Mouse (Mus musculus) CH12.LX (cell line): ENCODE results near the gene Sh3tc1. TPM values are rescaled to one million over a fixed set of nuclear protein-coding genes. Genes with fewer than 3 reads are reported as not detected.

ENCODE experiments used
- DNase-seq: peaks from one replicate; pipeline ENCODE4 v3.0.0-alpha.2; 2013; ENCODE audit errors: extremely low read depth
- H3K27ac ChIP-seq: 2 replicates; pipeline ENCODE4 v1.5.1; 2012; ENCODE audit warnings: low read depth, mild to moderate bottlenecking, control low read depth, moderate library complexity; ENCODE audit not compliant: insufficient read depth
- H3K27me3 ChIP-seq: replicated peaks from 2 replicates; pipeline ENCODE3; 2012; ENCODE audit warnings: inconsistent platforms
- H3K36me3 ChIP-seq, 2 experiments: replicated peaks in 1 of 2; 2 replicates each; pipeline versions ENCODE3 to v1.6.1; 2012; ENCODE audit warnings: inconsistent platforms in 1 of 2, low read length in 1 of 2, mild to moderate bottlenecking in 1 of 2, mixed read lengths in 1 of 2, moderate library complexity in 1 of 2; ENCODE audit not compliant: control insufficient read depth in 1 of 2, insufficient read depth in 1 of 2
- H3K4me1 ChIP-seq, 2 experiments: 2 replicates each; pipeline ENCODE4 v1.6.1; 2012; ENCODE audit warnings: inconsistent platforms in 1 of 2, moderate library complexity in 1 of 2; ENCODE audit not compliant: insufficient read depth in 2 of 2, control insufficient read depth in 1 of 2
- H3K4me2 ChIP-seq: 2 replicates; pipeline ENCODE4 v1.6.1; 2012; ENCODE audit warnings: low read depth, mild to moderate bottlenecking, control low read depth; ENCODE audit not compliant: poor library complexity, insufficient read depth, severe bottlenecking
- H3K4me3 ChIP-seq, 3 experiments: fragments of 150-350 bp in 1 of 3; sonication (generic) in 1 of 3; replicated peaks in 1 of 3; 2 replicates each; pipeline versions ENCODE3 to v1.5.1; 2011 to 2012; ENCODE audit warnings: low read depth in 2 of 3, low read length in 2 of 3, mild to moderate bottlenecking in 2 of 3, moderate library complexity in 2 of 3, control low read depth in 1 of 3, improper control_type of control experiment in 1 of 3, inconsistent platforms in 1 of 3, mixed read lengths in 1 of 3; ENCODE audit not compliant: poor library complexity in 1 of 3
- H3K79me2 ChIP-seq: replicated peaks from 2 replicates; pipeline ENCODE4 v1.6.1; 2012; ENCODE audit warnings: mild to moderate bottlenecking, moderate library complexity; ENCODE audit not compliant: control insufficient read depth, poor library complexity, insufficient read depth, severe bottlenecking; ENCODE audit errors: extremely low read depth
- H3K9ac ChIP-seq: 2 replicates; pipeline ENCODE4 v1.6.1; 2012; ENCODE audit warnings: low read depth, mild to moderate bottlenecking, control low read depth, moderate library complexity; ENCODE audit not compliant: insufficient read depth
- H3K9me3 ChIP-seq: replicated peaks from 2 replicates; pipeline ENCODE3; 2012; ENCODE audit warnings: low read length, inconsistent platforms, mixed read lengths
- BHLHE40 ChIP-seq: IDR thresholded peaks from 2 replicates; pipeline ENCODE4 v1.6.1; 2011; ENCODE audit warnings: mild to moderate bottlenecking, low read depth, low read length, improper control_type of control experiment
- CHD1 ChIP-seq: IDR thresholded peaks from 2 replicates; pipeline ENCODE4 v1.6.1; 2012; ENCODE audit warnings: low read depth, low read length, improper control_type of control experiment, inconsistent platforms
- CHD2 ChIP-seq: IDR thresholded peaks from 2 replicates; pipeline ENCODE4 v1.6.1; 2011; ENCODE audit warnings: low read length, improper control_type of control experiment
- CTCF ChIP-seq, 2 experiments: IDR thresholded peaks in 1 of 2; conservative IDR thresholded peaks in 1 of 2; 2 replicates each; pipeline ENCODE4 v1.5.1; 2011 to 2012; ENCODE audit warnings: low read depth in 2 of 2, low read length in 2 of 2, improper control_type of control experiment in 1 of 2, inconsistent platforms in 1 of 2, mild to moderate bottlenecking in 1 of 2, moderate library complexity in 1 of 2
- E2F4 ChIP-seq: IDR thresholded peaks from 2 replicates; pipeline ENCODE4 v1.6.1; 2011; ENCODE audit warnings: low read depth, low read length, improper control_type of control experiment; ENCODE audit not compliant: insufficient replicate concordance
- EP300 ChIP-seq: IDR thresholded peaks from 2 replicates; pipeline ENCODE4 v1.6.1; 2011; ENCODE audit warnings: low read length, improper control_type of control experiment
- GABPA ChIP-seq: IDR thresholded peaks from 2 replicates; pipeline ENCODE4 v1.6.1; 2012; ENCODE audit warnings: low read depth, low read length, improper control_type of control experiment, inconsistent platforms; ENCODE audit not compliant: insufficient replicate concordance
- IRF4 ChIP-seq: IDR thresholded peaks from 2 replicates; pipeline ENCODE4 v1.6.1; 2014; ENCODE audit warnings: low read depth, mild to moderate bottlenecking, inconsistent platforms, low read length, improper control_type of control experiment
- JUN ChIP-seq: IDR thresholded peaks from 2 replicates; pipeline ENCODE4 v1.6.1; 2011; ENCODE audit warnings: low read depth, mild to moderate bottlenecking, low read length, improper control_type of control experiment, moderate library complexity; ENCODE audit not compliant: insufficient read depth
- JUND ChIP-seq: conservative IDR thresholded peaks from 2 replicates; pipeline ENCODE4 v1.6.1; 2011; ENCODE audit warnings: low read depth, low read length, improper control_type of control experiment
- KAT2A ChIP-seq: IDR thresholded peaks from 2 replicates; pipeline ENCODE4 v1.6.1; 2012; ENCODE audit warnings: low read length, improper control_type of control experiment, inconsistent platforms; ENCODE audit not compliant: insufficient replicate concordance
- MAFK ChIP-seq: IDR thresholded peaks from 2 replicates; pipeline ENCODE4 v1.6.1; 2011; ENCODE audit warnings: low read length, improper control_type of control experiment; ENCODE audit not compliant: insufficient replicate concordance
- MEF2A ChIP-seq: IDR thresholded peaks from 2 replicates; pipeline ENCODE4 v1.6.1; 2014; ENCODE audit warnings: low read depth, mild to moderate bottlenecking, inconsistent platforms, low read length, improper control_type of control experiment, borderline replicate concordance
- MXI1 ChIP-seq: IDR thresholded peaks from 2 replicates; pipeline ENCODE4 v1.6.1; 2011; ENCODE audit warnings: mild to moderate bottlenecking, low read depth, low read length, improper control_type of control experiment
- MYC ChIP-seq: IDR thresholded peaks from 2 replicates; pipeline ENCODE4 v1.6.1; 2011; ENCODE audit warnings: low read depth, mild to moderate bottlenecking, improper control_type of control experiment, low read length
- NELFE ChIP-seq: IDR thresholded peaks from 2 replicates; pipeline ENCODE4 v1.6.1; 2011; ENCODE audit warnings: low read depth, low read length, improper control_type of control experiment
- NRF1 ChIP-seq: IDR thresholded peaks from 2 replicates; pipeline ENCODE4 v1.6.1; 2014; ENCODE audit warnings: low read depth, mild to moderate bottlenecking, inconsistent platforms, low read length, improper control_type of control experiment, moderate library complexity
- PAX5 ChIP-seq: IDR thresholded peaks from 2 replicates; pipeline ENCODE4 v1.6.1; 2012; ENCODE audit warnings: low read length, inconsistent platforms, mixed read lengths
- POLR2A ChIP-seq: IDR thresholded peaks from 2 replicates; pipeline ENCODE4 v1.6.1; 2011; ENCODE audit warnings: low read depth, mild to moderate bottlenecking, improper control_type of control experiment, low read length
- RAD21 ChIP-seq: IDR thresholded peaks from 2 replicates; pipeline ENCODE4 v1.6.1; 2011; ENCODE audit warnings: low read depth, mild to moderate bottlenecking, low read length, improper control_type of control experiment, moderate library complexity
- RCOR1 ChIP-seq: conservative IDR thresholded peaks from 2 replicates; pipeline ENCODE4 v1.6.1; 2012; ENCODE audit warnings: low read depth, mild to moderate bottlenecking, inconsistent platforms, low read length, improper control_type of control experiment
- SIN3A ChIP-seq: IDR thresholded peaks from 2 replicates; pipeline ENCODE4 v1.6.1; 2012; ENCODE audit warnings: low read length, improper control_type of control experiment, inconsistent platforms
- SMC3 ChIP-seq: IDR thresholded peaks from 2 replicates; pipeline ENCODE4 v1.6.1; 2011; ENCODE audit warnings: low read depth, low read length, improper control_type of control experiment
- TCF12 ChIP-seq: IDR thresholded peaks from 2 replicates; pipeline ENCODE4 v1.6.1; 2014; ENCODE audit warnings: low read depth, mild to moderate bottlenecking, inconsistent platforms, low read length, improper control_type of control experiment
- UBTF ChIP-seq: IDR thresholded peaks from 2 replicates; pipeline ENCODE4 v1.6.1; 2012; ENCODE audit warnings: low read depth, mild to moderate bottlenecking, inconsistent platforms, low read length, improper control_type of control experiment, moderate library complexity
- USF1 ChIP-seq: IDR thresholded peaks from 2 replicates; pipeline ENCODE4 v1.6.1; 2014; ENCODE audit warnings: low read depth, mild to moderate bottlenecking, inconsistent platforms, low read length, improper control_type of control experiment
- USF2 ChIP-seq: conservative IDR thresholded peaks from 2 replicates; pipeline ENCODE4 v1.6.1; 2011; ENCODE audit warnings: low read depth, low read length, improper control_type of control experiment
- ZC3H11A ChIP-seq: IDR thresholded peaks from 2 replicates; pipeline ENCODE4 v1.6.1; 2012; ENCODE audit warnings: low read depth, mild to moderate bottlenecking, inconsistent platforms, low read length, improper control_type of control experiment
- ZKSCAN1 ChIP-seq: IDR thresholded peaks from 2 replicates; pipeline ENCODE4 v1.6.1; 2012; ENCODE audit warnings: low read depth, inconsistent platforms, low read length, improper control_type of control experiment, borderline replicate concordance
- ZMIZ1 ChIP-seq: IDR thresholded peaks from 2 replicates; pipeline ENCODE4 v1.6.1; 2012; ENCODE audit warnings: low read depth, mild to moderate bottlenecking, inconsistent platforms, low read length, improper control_type of control experiment
- dilution Hi-C: fragments of 300-500 bp; cut with MboI; formaldehyde crosslinking; loops from 2 replicates; pipeline ENCODE4 v1.14.3; 2020; ENCODE audit warnings: low sequenced_read_pairs; ENCODE audit not compliant: extremely low pct_unique_long_range_greater_than_20kb, extremely low pct_ligation_motif_present
- in situ Hi-C: fragments of 300-500 bp; cut with MboI; formaldehyde crosslinking; loops from 3 replicates; pipeline ENCODE4 v1.14.3; 2019; ENCODE audit warnings: low sequenced_read_pairs, low pct_ligation_motif_present, low pct_unique_long_range_greater_than_20kb, mixed read lengths
- polyA plus RNA-seq: library from polyadenylated mRNA; unstranded; fragments of >175 nt; gene quantifications from 2 replicates; pipeline ENCODE4 v1.2.1, GENCODE M21; 2012; ENCODE audit warnings: low read depth; ENCODE audit not compliant: insufficient read length
- total RNA-seq, 2 experiments: library from RNA; depleted of rRNA; stranded (reverse); fragments of 300-350 nt in 1 of 2; fragments of >200 nt in 1 of 2; gene quantifications; 2 replicates each; pipeline ENCODE4 v1.2.3; 2012 to 2014

Sh3tc1 gene
- total and polyA plus RNA-seq, 3 experiments, result 0.85 to 2.3 (median 1.2) TPM

DNA sequence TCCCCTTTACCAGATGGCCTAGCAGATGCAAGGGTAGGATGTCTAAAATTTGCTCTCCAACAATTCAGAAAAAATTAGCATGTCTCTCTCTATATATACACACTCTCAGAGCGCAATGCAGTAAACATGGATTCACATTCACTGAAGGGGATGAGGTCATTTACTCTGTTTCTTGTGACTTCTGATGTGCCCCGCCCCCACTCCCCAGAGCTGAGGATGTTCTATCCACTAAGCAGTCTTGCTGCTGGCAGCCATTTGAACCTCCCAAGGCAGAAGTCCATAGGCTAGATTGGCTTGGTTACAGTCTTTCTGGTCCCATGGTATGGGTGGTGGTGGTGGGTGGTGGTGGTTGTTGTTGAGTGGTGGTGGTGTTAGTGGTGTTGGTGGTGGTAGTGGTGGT lies 17.9 kb downstream of the Sh3tc1 start:
- no peaks in the 10 kb centered on the region for H3K9me3 ChIP-seq
- DNase-seq, result no peak
- no peak overlapping the region for H3K9ac ChIP-seq
- TF ChIP-seq IRF4 (no peak), UBTF (no peak), BHLHE40 (no peak), ZKSCAN1 (no peak), MEF2A (no peak), EP300 (no peak), ZC3H11A (no peak), CHD1 (no peak), CHD2 (no peak), ZMIZ1 (no peak), MYC (no peak), USF2 (no peak), SIN3A (no peak), USF1 (no peak), NRF1 (no peak), POLR2A (no peak), TCF12 (no peak), MXI1 (no peak), CTCF (conservative IDR thresholded peaks at IDR 0.05 in 1 of 2, IDR thresholded peaks at IDR 0.05 in 1 of 2; ENCODE audit: low read depth in 2 of 2, low read length in 2 of 2) (no peak)
- dilution Hi-C loops (no loop called here), in situ Hi-C loops (loop anchor here (5.0 kb wide), 1 partner anchor 35 kb away; the partner anchor contains the start of gene Ablim2)
- H3K4me1 ChIP-seq, result peaks cover 3 to 46% of the 10 kb centered on the region in 2 experiments
- no peak overlapping the region for H3K27ac ChIP-seq
- peaks cover 0 to 35% of the 10 kb centered on the region in 2 experiments for H3K36me3 ChIP-seq
- no peaks in the 10 kb centered on the region for H3K27me3 ChIP-seq
- no peaks in the 10 kb centered on the region for H3K79me2 ChIP-seq
- H3K4me3 ChIP-seq, result no peak overlapping the region
- H3K4me2 ChIP-seq, result no peak overlapping the region

GRCm38 (mm10) chr5:35719880-35720279 lies 19.9 kb downstream of the Sh3tc1 start:
- H3K27me3 ChIP-seq, result no peaks in the 10 kb centered on the region
- no peak for DNase-seq
- H3K9ac ChIP-seq, result no peak overlapping the region
- in situ Hi-C loops, result loop anchor here (5.0 kb wide), 1 partner anchor 37 kb away; the partner anchor contains the start of gene Ablim2
- H3K27ac ChIP-seq, result no peak overlapping the region
- H3K9me3 ChIP-seq, result no peaks in the 10 kb centered on the region
- no peak for TF ChIP-seq E2F4
- no peak for TF ChIP-seq SMC3
- TF ChIP-seq TCF12, result no peak
- no peak for TF ChIP-seq CHD1
- no peak for TF ChIP-seq RCOR1
- TF ChIP-seq MYC, result no peak
- TF ChIP-seq JUN, result no peak
- TF ChIP-seq CTCF (conservative IDR thresholded peaks at IDR 0.05 in 1 of 2, IDR thresholded peaks at IDR 0.05 in 1 of 2; ENCODE audit: low read depth in 2 of 2, low read length in 2 of 2), result no peak
- no peak for TF ChIP-seq MAFK
- TF ChIP-seq JUND, result no peak
- TF ChIP-seq PAX5, result no peak
- TF ChIP-seq NELFE, result no peak
- no peak for TF ChIP-seq RAD21
- no peak for TF ChIP-seq KAT2A
- TF ChIP-seq MEF2A, result no peak
- TF ChIP-seq USF1, result no peak
- no peak for TF ChIP-seq GABPA
- H3K4me3 ChIP-seq, result no peak overlapping the region
- H3K79me2 ChIP-seq, result no peaks in the 10 kb centered on the region
- H3K36me3 ChIP-seq, result peaks cover 0 to 40% of the 10 kb centered on the region in 2 experiments
- dilution Hi-C loops, result no loop called here
- no peak overlapping the region for H3K4me2 ChIP-seq
- peaks cover 3 to 40% of the 10 kb centered on the region in 2 experiments for H3K4me1 ChIP-seq
